Mouse (Mus musculus): ENCODE results near the gene Rnf157. TPM values are rescaled to one million over a fixed set of nuclear protein-coding genes. Genes with fewer than 3 reads are reported as not detected.
A peak's percentile ranks its signal among the peaks of the same experiment; 100 is the strongest.

The Rnf157 gene
- polyA plus RNA-seq, 1 experiment from 2014 or later = 19.9 TPM

DNA sequence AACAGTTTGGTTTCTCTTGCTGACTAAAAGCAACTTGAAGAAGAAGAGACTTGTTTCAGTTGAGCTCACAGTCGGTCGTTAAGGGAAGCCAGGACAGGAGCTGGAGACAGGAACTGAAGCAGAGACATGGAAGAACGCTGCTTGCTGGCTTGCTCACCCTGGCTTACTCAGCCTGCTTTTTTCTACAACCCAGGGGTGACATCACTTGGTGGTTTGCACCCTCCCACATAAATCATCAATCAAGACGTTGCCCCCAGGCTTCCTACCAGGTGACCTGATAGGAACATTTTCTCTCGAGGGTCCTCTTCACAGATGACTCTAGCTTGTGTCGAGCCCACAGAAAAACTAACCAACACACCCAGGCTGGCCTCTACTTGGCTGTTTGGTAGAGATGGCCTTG lies 10.4 kb upstream of the Rnf157 start:
- ATAC-seq (replicated peaks; ENCODE audit: low FRiP score, low TSS enrichment, low read depth) (no peak), DNase-seq (ENCODE audit: low spot score) (no peak)
- no peak overlapping the region for H3K4me3 ChIP-seq (ENCODE audit: low read depth, low read length)
- WGBS = 81% methylated on average over 6 of the region's 6 CpGs
- no peaks in the 10 kb centered on the region for H3K27me3 ChIP-seq (replicated peaks; ENCODE audit: control insufficient read depth, insufficient read depth, low read length)
- H3K4me1 ChIP-seq (replicated peaks; ENCODE audit: control insufficient read depth, insufficient read depth, low read length) = peaks cover 9% of the 10 kb centered on the region; the same call in 1 of the 2 replicates
- no peaks in the 10 kb centered on the region for H3K36me3 ChIP-seq (ENCODE audit: control insufficient read depth, insufficient read depth, low read length)
- H3K27ac ChIP-seq (ENCODE audit: low read depth) = no peak overlapping the region
- no peak overlapping the region for H3K9ac ChIP-seq (ENCODE audit: low read length)
- no peak overlapping the region for H3K4me2 ChIP-seq (ENCODE audit: low read length)
- no peaks in the 10 kb centered on the region for H3K9me3 ChIP-seq (ENCODE audit: control insufficient read depth, low read length)

DNA sequence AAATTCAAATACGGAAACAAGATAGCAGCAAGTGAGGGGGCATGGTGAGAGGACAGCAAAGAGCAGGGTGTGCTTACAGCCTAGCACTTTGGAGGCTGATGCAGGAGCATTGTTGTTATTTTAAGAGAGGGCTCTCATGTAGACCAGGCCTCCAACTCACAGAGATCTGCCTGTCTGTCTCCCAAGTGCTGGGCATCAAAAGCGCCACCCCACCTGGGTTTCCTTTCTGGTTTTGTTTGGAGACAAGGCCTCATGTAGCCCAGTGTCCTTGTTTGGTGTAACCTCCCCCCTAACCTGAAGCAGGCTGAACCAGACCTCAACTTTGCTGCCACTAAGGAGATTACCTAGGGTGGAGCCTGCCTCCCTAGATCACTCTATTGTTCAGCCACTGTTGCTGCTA lies 9.7 kb upstream of the Rnf157 start:
- H3K4me3 ChIP-seq (ENCODE audit: low read depth, low read length) = no peak overlapping the region
- WGBS = 82% methylated on average over 2 of the region's 2 CpGs
- H3K27me3 ChIP-seq (replicated peaks; ENCODE audit: control insufficient read depth, insufficient read depth, low read length) = no peaks in the 10 kb centered on the region
- no peak overlapping the region for H3K9ac ChIP-seq (ENCODE audit: low read length)
- ATAC-seq (replicated peaks; ENCODE audit: low FRiP score, low TSS enrichment, low read depth) (no peak), DNase-seq (ENCODE audit: low spot score) (no peak)
- H3K36me3 ChIP-seq (ENCODE audit: control insufficient read depth, insufficient read depth, low read length) = no peaks in the 10 kb centered on the region
- H3K27ac ChIP-seq (ENCODE audit: low read depth) = no peak overlapping the region
- no peak overlapping the region for H3K4me2 ChIP-seq (ENCODE audit: low read length)
- H3K4me1 ChIP-seq (replicated peaks; ENCODE audit: control insufficient read depth, insufficient read depth, low read length) = peaks cover 14% of the 10 kb centered on the region; the same call in 1 of the 2 replicates
- H3K9me3 ChIP-seq (ENCODE audit: control insufficient read depth, low read length) = no peaks in the 10 kb centered on the region

DNA sequence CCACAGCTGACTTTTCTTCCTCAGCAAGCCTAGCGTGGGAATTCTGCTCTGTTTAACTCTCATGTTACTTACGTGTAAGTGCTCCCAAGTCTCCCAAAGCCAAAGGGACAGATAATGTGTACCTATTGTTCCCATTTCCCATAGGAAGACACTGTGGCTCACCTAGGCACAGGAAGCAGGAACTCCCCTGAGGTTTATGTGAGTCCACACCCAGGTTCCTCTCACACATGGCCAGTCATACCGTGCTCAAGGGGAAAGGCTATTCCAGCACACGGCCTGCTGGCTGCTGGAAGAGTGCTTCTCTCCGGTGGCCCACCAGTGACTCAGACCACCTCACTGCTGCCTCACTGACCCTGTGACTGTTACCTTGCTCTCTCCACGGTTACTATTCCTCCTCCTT lies 8.3 kb upstream of the Rnf157 start:
- no peak overlapping the region for H3K27ac ChIP-seq (ENCODE audit: low read depth)
- no peak overlapping the region for H3K9ac ChIP-seq (ENCODE audit: low read length)
- ATAC-seq (replicated peaks; ENCODE audit: low FRiP score, low TSS enrichment, low read depth) = no peak
- H3K27me3 ChIP-seq (replicated peaks; ENCODE audit: control insufficient read depth, insufficient read depth, low read length) = no peaks in the 10 kb centered on the region
- H3K4me1 ChIP-seq (replicated peaks; ENCODE audit: control insufficient read depth, insufficient read depth, low read length) = peaks cover 14% of the 10 kb centered on the region; the same call in 1 of the 2 replicates
- no peak for DNase-seq (ENCODE audit: low spot score)
- H3K9me3 ChIP-seq (ENCODE audit: control insufficient read depth, low read length) = no peaks in the 10 kb centered on the region
- H3K4me3 ChIP-seq (ENCODE audit: low read depth, low read length) = no peak overlapping the region
- WGBS = 69% methylated on average over 6 of the region's 6 CpGs
- no peak overlapping the region for H3K4me2 ChIP-seq (ENCODE audit: low read length)
- H3K36me3 ChIP-seq (ENCODE audit: control insufficient read depth, insufficient read depth, low read length) = no peaks in the 10 kb centered on the region

DNA sequence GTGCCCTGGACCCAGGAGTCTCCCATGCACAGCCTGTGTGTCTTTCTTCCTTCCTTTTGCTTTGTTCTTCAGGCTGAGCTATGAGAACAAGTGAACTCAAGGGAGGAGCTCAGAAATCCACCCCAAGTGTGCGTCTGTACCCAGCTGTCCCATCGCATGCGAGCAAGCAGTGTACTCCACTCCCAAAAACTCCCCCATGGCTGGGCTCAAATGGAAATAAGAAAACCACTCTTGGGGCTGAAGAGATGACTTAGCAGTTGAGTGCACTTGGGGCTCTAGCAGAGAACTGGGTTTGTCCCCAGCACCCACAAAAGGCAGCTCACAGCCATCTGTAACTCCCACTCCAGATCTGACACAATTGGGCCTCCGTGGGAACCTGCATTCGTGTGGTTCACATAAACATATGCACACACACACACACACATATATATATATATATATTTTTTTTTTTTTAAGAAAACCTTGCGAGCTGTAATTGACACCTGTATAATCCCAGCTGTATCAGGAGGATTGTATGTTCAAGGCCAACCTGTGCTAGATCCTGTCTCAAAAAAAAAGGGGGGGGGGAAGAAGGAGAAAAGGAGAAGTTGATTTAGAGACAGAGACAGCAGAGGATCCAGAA lies 6.1 kb upstream of the Rnf157 start:
- Histone ChIP-seq H3K4me2 (ENCODE audit: low read length) (no peak overlapping the region), H3K27ac (ENCODE audit: low read depth) (no peak overlapping the region), H3K9ac (ENCODE audit: low read length) (no peak overlapping the region), H3K4me1 (replicated peaks; ENCODE audit: control insufficient read depth, insufficient read depth, low read length) (peaks cover 19% of the 10 kb centered on the region), H3K27me3 (replicated peaks; ENCODE audit: control insufficient read depth, insufficient read depth, low read length) (no peaks in the 10 kb centered on the region), H3K9me3 (ENCODE audit: control insufficient read depth, low read length) (no peaks in the 10 kb centered on the region), H3K36me3 (ENCODE audit: control insufficient read depth, insufficient read depth, low read length) (no peaks in the 10 kb centered on the region), H3K4me3 (ENCODE audit: low read depth, low read length) (no peak overlapping the region)
- no peak for DNase-seq (ENCODE audit: low spot score)
- WGBS = 78% methylated on average over 6 of the region's 6 CpGs
- ATAC-seq (replicated peaks; ENCODE audit: low FRiP score, low TSS enrichment, low read depth) = no peak

DNA sequence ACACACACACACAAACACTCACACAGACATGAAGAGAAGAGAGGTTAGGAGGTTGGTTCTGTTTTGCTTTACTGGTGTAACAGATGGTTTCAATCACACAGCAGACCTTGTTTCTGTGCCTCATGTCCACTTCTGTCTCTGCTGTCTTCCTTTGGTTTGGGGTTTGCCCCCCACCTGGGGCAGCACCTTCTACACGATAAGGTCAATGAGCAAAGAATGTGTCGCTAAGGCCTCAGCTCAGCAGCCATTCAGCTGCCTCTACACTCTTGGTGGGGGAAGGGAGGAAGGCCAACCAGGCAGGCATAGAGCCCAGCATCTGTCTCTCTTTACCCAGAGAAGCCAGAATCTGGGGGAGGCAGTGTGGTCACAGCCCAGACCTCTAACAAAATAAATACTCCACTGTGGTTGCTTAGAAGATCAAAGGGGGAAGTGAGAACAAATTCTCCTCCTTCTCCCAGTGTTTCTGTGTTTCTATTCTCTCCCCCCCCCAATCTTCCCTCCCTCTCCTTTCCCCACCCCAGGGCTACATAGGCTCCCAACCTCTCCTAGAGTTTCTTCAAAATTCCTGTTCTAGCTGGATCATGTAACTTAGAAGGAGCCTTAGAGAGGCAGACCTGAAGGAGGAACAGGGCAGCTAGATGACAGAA lies 5.5 kb upstream of the Rnf157 start:
- peak; percentile 52 for DNase-seq (ENCODE audit: low spot score)
- WGBS = 7% methylated on average over 2 of the region's 2 CpGs

DNA sequence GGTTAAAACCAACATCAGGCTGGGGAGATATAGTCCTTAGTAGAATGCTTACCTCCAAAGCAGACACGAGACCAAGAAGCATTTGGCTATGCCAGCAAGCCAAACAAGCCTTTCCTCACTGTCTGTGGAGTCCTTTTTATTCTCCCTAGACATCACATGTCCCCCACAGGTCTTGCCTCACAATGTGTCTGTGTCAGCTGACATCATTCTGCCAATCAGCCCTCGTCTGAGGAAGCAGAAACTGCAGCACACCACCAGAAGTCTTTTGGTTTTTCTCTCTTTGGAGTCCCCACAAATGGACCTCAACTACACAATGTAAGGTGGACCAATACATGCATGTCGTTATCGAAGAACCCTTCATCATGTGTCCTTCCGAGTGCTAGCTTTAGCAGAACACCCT lies 4.2 kb upstream of the Rnf157 start:
- DNase-seq (ENCODE audit: low spot score) (no peak), ATAC-seq (replicated peaks; ENCODE audit: low FRiP score, low TSS enrichment, low read depth) (no peak)
- Histone ChIP-seq H3K27ac (ENCODE audit: low read depth) (no peak overlapping the region), H3K36me3 (ENCODE audit: control insufficient read depth, insufficient read depth, low read length) (no peaks in the 10 kb centered on the region), H3K9me3 (ENCODE audit: control insufficient read depth, low read length) (no peaks in the 10 kb centered on the region), H3K4me2 (ENCODE audit: low read length) (no peak overlapping the region), H3K4me3 (ENCODE audit: low read depth, low read length) (no peak overlapping the region), H3K9ac (ENCODE audit: low read length) (no peak overlapping the region), H3K4me1 (replicated peaks; ENCODE audit: control insufficient read depth, insufficient read depth, low read length) (peaks cover 26% of the 10 kb centered on the region), H3K27me3 (replicated peaks; ENCODE audit: control insufficient read depth, insufficient read depth, low read length) (no peaks in the 10 kb centered on the region)
- 86% methylated on average over 5 of the region's 5 CpGs for WGBS

More for the DNA sequence above, 5.5 kb upstream of the Rnf157 start:
- Histone ChIP-seq H3K4me1 (replicated peaks; ENCODE audit: control insufficient read depth, insufficient read depth, low read length) (peaks cover 22% of the 10 kb centered on the region), H3K4me2 (ENCODE audit: low read length) (no peak overlapping the region), H3K27ac (ENCODE audit: low read depth) (0 out of 2 replicates have a peak overlapping the region, but pooled peaks have one; percentile 20), H3K9ac (ENCODE audit: low read length) (no peak overlapping the region), H3K4me3 (ENCODE audit: low read depth, low read length) (no peak overlapping the region), H3K36me3 (ENCODE audit: control insufficient read depth, insufficient read depth, low read length) (no peaks in the 10 kb centered on the region), H3K9me3 (ENCODE audit: control insufficient read depth, low read length) (no peaks in the 10 kb centered on the region), H3K27me3 (replicated peaks; ENCODE audit: control insufficient read depth, insufficient read depth, low read length) (no peaks in the 10 kb centered on the region)
- no peak for ATAC-seq (replicated peaks; ENCODE audit: low FRiP score, low TSS enrichment, low read depth)

DNA sequence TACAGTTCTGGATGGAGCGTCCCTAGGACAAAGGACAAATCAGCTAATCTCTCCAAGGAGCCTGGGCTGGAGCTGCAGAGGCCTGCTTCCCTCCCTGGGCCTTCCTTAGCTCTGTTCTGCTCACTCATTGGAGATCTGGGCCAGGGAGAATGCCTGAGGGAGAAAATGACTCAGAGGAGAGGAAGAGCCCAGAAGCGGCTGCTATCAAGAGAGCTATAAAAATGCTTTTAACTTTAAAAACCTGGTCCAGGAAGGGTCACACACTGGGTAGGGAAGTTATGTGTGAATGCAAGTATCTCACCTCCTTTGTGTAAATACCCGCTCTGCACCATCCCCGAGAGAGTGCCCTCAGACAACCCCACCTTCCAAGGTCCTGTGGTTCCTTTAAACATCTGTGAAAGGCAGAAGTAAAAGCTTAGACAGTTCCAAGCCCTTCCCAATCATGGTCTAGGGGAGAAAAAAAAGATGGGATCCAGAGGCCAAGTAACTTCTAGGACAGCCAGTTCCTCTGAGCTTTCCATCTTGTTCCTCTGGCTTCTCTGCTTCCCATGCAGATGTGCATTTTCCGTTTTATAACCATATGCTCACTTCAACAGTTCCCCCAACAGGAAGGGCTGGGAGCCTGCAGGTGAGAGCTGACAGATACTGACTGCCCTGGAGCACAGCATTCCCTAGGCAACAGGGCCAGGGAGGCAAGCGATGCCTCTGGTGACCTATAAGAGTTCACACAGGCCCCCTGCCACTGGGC lies 3.5 kb upstream of the Rnf157 start:
- no peak overlapping the region for H3K4me2 ChIP-seq (ENCODE audit: low read length)
- DNase-seq (ENCODE audit: low spot score) (peak; percentile 59), ATAC-seq (replicated peaks; ENCODE audit: low FRiP score, low TSS enrichment, low read depth) (no peak; the same call in 1 of the 2 replicates)
- peak overlapping the region; percentile 16; the same call in 1 of the 2 replicates for H3K27ac ChIP-seq (ENCODE audit: low read depth)
- H3K9me3 ChIP-seq (ENCODE audit: control insufficient read depth, low read length) = no peaks in the 10 kb centered on the region
- no peak overlapping the region for H3K9ac ChIP-seq (ENCODE audit: low read length)
- H3K4me1 ChIP-seq (replicated peaks; ENCODE audit: control insufficient read depth, insufficient read depth, low read length) = peaks cover 32% of the 10 kb centered on the region
- H3K4me3 ChIP-seq (ENCODE audit: low read depth, low read length) = no peak overlapping the region
- no peaks in the 10 kb centered on the region for H3K27me3 ChIP-seq (replicated peaks; ENCODE audit: control insufficient read depth, insufficient read depth, low read length)
- no peaks in the 10 kb centered on the region for H3K36me3 ChIP-seq (ENCODE audit: control insufficient read depth, insufficient read depth, low read length)
- WGBS = 37% methylated on average over 6 of the region's 6 CpGs

DNA sequence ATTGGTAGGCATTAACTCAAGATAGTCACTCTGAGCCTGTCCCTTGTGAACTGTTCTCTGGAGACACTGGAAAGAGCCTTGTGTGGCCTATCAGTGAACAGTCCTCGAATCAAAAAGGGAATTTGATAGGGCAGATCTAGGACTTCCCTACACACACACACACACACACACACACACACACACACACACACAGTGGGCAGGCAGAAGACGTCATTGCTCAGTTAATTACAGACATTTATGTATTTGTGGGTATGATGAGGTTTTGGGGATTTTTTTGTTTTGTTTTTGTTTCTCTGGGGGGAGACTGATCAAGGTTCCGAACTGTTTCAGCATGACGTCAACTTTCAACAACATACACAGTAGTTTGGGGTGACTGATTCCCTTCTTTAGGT lies 795 bp upstream of the Rnf157 start:
- peak overlapping the region; percentile 71; the same call in 1 of the 2 replicates for H3K27ac ChIP-seq (ENCODE audit: low read depth)
- H3K4me2 ChIP-seq (ENCODE audit: low read length) = peak overlapping the region; percentile 97
- H3K27me3 ChIP-seq (replicated peaks; ENCODE audit: control insufficient read depth, insufficient read depth, low read length) = no peaks in the 10 kb centered on the region
- peak; percentile 11; the same call in 1 of the 2 replicates for ATAC-seq (replicated peaks; ENCODE audit: low FRiP score, low TSS enrichment, low read depth)
- peak overlapping the region; percentile 73 for H3K4me3 ChIP-seq (ENCODE audit: low read depth, low read length)
- no peaks in the 10 kb centered on the region for H3K36me3 ChIP-seq (ENCODE audit: control insufficient read depth, insufficient read depth, low read length)
- no peak for DNase-seq (ENCODE audit: low spot score)
- 85% methylated on average over 4 of the region's 4 CpGs for WGBS
- no peaks in the 10 kb centered on the region for H3K9me3 ChIP-seq (ENCODE audit: control insufficient read depth, low read length)
- peaks cover 38% of the 10 kb centered on the region for H3K4me1 ChIP-seq (replicated peaks; ENCODE audit: control insufficient read depth, insufficient read depth, low read length)
- H3K9ac ChIP-seq (ENCODE audit: low read length) = no peak overlapping the region
